Mouse (Mus musculus): ENCODE data around the gene Plekhn1. TPM values are rescaled to one million over a fixed set of nuclear protein-coding genes. Genes with fewer than 3 reads are reported as not detected.

Gene Plekhn1
- polyA plus RNA-seq, 2 experiments from 2014 or later, result 8.3 to 9.0 TPM

DNA sequence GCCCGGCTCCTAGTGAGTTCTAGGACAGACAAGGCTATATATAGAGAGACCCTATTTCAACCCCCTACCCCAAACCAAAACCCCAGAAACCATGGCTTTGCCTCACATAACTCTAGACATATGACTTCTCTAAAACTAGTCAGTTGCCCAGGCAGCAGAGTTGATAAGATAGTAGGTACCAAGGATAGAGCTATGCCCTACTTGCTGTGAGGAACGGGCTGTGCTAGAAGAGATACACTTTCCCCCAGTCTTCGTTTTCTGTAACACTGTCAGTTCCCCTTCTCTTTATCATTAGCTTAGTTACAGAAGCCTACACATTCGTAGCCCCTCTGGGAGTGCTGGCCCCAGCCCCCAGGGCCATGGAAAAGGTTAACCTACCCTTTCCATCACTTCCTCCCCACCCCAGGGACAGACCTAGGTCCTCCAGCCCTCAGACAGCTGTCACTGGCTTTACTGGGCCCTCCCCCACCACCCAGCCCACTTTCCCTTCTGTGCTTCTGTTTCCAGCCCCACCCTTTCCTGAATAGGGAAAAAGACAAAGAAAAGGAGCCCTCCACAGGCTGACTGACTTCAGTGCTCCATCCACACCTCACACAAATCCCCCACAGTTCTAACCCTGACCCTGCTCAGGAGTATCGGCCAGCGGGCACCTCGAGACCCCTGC is 50.2 kb downstream of the Plekhn1 start:
- ATAC-seq, result no peak

DNA sequence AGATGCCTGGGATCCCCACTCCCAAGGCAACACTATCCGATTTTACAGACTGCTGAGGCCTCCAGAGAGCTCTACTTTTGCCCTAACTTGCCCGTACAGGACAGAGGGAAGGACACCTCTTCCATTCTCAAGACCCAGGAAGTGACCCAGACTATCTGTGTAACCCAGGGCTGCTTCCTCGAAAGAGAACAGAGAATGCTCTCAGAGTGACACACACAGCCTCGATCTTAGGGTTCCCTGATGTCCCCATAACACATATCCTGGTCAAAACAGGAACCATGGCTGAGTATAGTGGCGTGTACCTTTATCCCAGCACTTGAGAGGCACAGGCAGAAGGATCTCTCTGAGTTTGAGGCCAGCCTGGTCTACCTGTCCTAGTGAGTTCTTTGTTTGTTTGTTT is 50.9 kb downstream of the Plekhn1 start:
- ATAC-seq, result no peak

DNA sequence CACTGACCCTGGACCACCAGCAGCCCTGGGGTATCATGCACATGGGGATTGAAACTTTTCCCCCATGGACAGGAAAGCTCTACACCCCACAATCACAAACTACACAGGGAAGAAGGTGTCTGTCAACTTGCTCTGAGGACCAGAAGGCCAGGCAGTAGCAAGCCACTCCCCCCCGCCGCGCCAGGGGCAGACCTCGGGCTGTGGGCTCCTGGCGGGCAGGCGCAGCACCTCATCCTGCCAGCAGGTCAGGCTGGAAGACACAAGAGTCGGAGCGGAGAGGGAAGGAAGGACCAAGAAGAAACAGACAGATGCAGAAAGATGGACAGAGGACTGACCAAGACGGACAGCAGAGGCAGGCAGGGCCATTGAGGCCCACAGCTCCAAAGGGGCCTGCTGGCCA is 57.0 kb downstream of the Plekhn1 start:
- no peak for ATAC-seq

DNA sequence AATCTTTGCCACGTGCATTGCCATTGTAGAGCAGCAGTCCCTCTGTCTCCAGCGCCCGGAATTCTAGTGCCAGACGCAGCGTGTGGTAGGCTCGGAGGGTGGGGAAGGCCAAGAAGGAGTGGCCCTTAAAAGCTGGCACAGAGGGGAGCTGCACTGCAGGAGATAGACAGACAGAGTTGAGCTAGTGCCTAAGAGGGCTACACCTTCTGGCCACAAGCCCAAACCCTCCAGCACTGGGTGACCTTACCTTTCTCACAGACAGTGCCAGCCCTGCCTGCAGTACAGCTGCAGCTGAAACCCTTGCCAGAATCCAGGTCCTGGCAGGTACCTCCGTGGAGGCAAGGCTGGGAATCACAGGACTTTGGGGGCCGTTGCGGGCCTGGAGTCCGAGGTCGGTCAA is 62.8 kb downstream of the Plekhn1 start:
- ATAC-seq, result no peak

Other genes with a start within 250 kb of the Plekhn1 start
- 1 to 10 TPM in 1 of 2 experiments, under 1 TPM in 1; 0.92 to 1.3 TPM for gene B3galt6, start 242.2 kb downstream of the Plekhn1 start, polyA plus RNA-seq (2017; shearing (Covaris generic))
- 100 to 1,000 TPM; 528 to 589 TPM for gene Sdf4, start 242.0 kb downstream of the Plekhn1 start, polyA plus RNA-seq (2017; shearing (Covaris generic))
- 1,000 to 10,000 TPM; 1,065 to 1,393 TPM for gene Tnfrsf4, start 221.0 kb downstream of the Plekhn1 start, polyA plus RNA-seq (2017; shearing (Covaris generic))
- 100 to 1,000 TPM; 745 to 823 TPM for gene Tnfrsf18, start 208.7 kb downstream of the Plekhn1 start, polyA plus RNA-seq (2017; shearing (Covaris generic))
- gene Ttll10, start 175.4 kb downstream of the Plekhn1 start, polyA plus RNA-seq (2017; shearing (Covaris generic)), result under 1 TPM; 0.35 to 0.81 TPM
- gene 9430015G10Rik, start 124.9 kb downstream of the Plekhn1 start, polyA plus RNA-seq (2017; shearing (Covaris generic)), result 10 to 100 TPM; 17.4 to 29.4 TPM
- gene Rnf223, start 104.3 kb downstream of the Plekhn1 start, polyA plus RNA-seq (2017; shearing (Covaris generic)), result not detected
- gene Agrn, start 37.4 kb downstream of the Plekhn1 start, polyA plus RNA-seq (2017; shearing (Covaris generic)), result 1 to 10 TPM; 3.6 to 3.9 TPM
- gene Isg15, start 34.0 kb downstream of the Plekhn1 start, polyA plus RNA-seq (2017; shearing (Covaris generic)), result 10 to 100 TPM; 49.3 to 70.2 TPM
- gene AW011738, start 31.6 kb downstream of the Plekhn1 start, polyA plus RNA-seq (2017; shearing (Covaris generic)), result 10 to 100 TPM in 1 of 2 experiments, 1 to 10 TPM in 1; 8.0 to 10.5 TPM
- 1 to 10 TPM in 1 of 2 experiments, under 1 TPM in 1; 0.86 to 1.4 TPM for gene Perm1, start 19.0 kb downstream of the Plekhn1 start, polyA plus RNA-seq (2017; shearing (Covaris generic))
- gene Noc2l, start 1.2 kb upstream of the Plekhn1 start, polyA plus RNA-seq (2017; shearing (Covaris generic)), result 10 to 100 TPM; 12.6 to 16.9 TPM
- gene Samd11, start 20.8 kb upstream of the Plekhn1 start, polyA plus RNA-seq (2017; shearing (Covaris generic)), result 1 to 10 TPM; 2.4 to 4.1 TPM
- gene Vmn2r-ps159, start 96.2 kb upstream of the Plekhn1 start, polyA plus RNA-seq (2017; shearing (Covaris generic)), result not detected

Data from CD4-positive, CD25-positive, alpha-beta regulatory T cell, adult 4 months (primary cell).